Mouse (Mus musculus) stomach, postnatal 0 days (tissue): ENCODE results near the gene Arhgap9.

Source experiments
- CTCF ChIP-seq: IDR thresholded peaks from 2 replicates; pipeline ENCODE4 v1.5.1; 2016; ENCODE audit warnings: antibody characterized with exemption, low read depth, mild to moderate bottlenecking, moderate library complexity
- EP300 ChIP-seq: optimal IDR thresholded peaks from 2 replicates; pipeline ENCODE3; 2016; ENCODE audit warnings: antibody characterized with exemption

GRCm38 (mm10) chr10:127292987-127293538 is 28.7 kb upstream of the Arhgap9 start:
- TF ChIP-seq CTCF (no peak), EP300 (no peak)
